Mouse (Mus musculus): ENCODE measurements at regions not wholly inside any gene's neighbourhood (a gene's known extent, or its start where the extent isn't known, plus 50 kb on each side); places are given as distances from the start of the nearest gene placed in this dataset.
A peak's percentile ranks its signal among the peaks of the same experiment; 100 is the strongest.

DNA sequence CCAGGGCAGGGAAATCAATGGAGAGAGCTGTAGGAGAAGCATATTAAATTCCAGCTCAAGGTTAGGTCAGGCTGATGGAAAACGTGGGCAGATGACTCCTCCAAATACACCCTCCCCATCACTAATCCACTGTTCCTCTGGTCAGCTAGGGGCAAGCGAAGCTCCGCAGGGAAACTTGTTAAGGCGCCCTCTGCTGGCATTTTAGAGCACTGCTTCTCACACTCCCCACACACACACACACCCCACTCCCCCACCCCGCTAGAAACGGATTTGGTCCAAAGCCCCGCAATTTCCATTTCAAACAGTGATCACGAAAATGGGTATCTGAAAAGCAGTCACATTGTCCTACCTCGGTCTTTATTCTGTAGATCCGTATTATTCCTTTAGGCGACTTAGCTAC, 259.0 kb upstream of the Gpc5 start:
- no peaks in the 10 kb centered on the region for H3K36me3 ChIP-seq (ENCODE audit: insufficient read depth)
- H3K27me3 ChIP-seq (ENCODE audit: insufficient read depth, low read length), result no peaks in the 10 kb centered on the region
- DNase-seq (no peak), ATAC-seq (ENCODE audit: insufficient read depth) (no peak)
- no peaks in the 10 kb centered on the region for H3K9me3 ChIP-seq (ENCODE audit: low read depth, low read length)
- peaks cover 4% of the 10 kb centered on the region; the same call in 1 of the 2 replicates for H3K4me1 ChIP-seq (ENCODE audit: insufficient read depth)
- TF ChIP-seq CTCF (IDR thresholded peaks at IDR 0.05; ENCODE audit: low read depth), result no peak
- no peak overlapping the region for H3K9ac ChIP-seq
- H3K4me2 ChIP-seq, result no peak overlapping the region
- H3K27ac ChIP-seq (ENCODE audit: low read depth), result no peak overlapping the region
- 71% methylated on average over 11 of the region's 11 CpGs for WGBS
- no peak overlapping the region for H3K4me3 ChIP-seq (ENCODE audit: low read depth, low read length)

DNA sequence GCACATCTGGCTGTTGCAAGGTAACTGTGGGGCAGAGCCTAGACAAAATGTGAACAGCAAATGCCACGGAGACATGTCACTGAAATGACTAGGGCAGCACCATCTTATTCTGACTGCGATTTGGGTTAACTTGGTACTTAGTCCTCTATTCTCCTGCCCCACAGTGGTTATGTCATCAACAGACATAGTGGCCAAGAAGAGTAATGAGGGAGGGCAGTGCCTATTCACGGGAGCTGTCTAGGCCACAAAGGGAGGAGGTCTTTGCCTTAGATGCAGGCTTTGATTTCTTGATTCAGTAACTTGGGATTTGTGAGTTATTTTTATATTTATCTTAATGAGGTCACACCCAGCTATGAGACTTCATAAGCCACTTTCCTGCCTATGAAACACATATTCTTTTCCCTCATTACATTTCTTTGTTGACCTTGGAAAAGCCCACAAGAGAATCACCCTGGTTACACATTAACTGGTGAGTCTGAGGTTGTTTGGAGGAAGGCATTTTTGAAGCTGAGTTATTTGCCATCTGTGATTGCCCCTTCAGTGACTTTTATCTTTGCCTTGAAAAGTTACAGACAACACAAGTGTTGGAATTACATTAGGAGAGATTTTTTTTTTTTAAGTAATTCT, 255.2 kb upstream of the Gpc5 start:
- no peaks in the 10 kb centered on the region for H3K4me1 ChIP-seq (ENCODE audit: insufficient read depth)
- no peak for TF ChIP-seq CTCF (IDR thresholded peaks at IDR 0.05; ENCODE audit: low read depth)
- no peaks in the 10 kb centered on the region for H3K27me3 ChIP-seq (ENCODE audit: insufficient read depth, low read length)
- H3K9me3 ChIP-seq (ENCODE audit: low read depth, low read length), result no peaks in the 10 kb centered on the region
- ATAC-seq (ENCODE audit: insufficient read depth) (no peak), DNase-seq (no peak)
- H3K27ac ChIP-seq (ENCODE audit: low read depth), result no peak overlapping the region
- 53% methylated on average over 3 of the region's 3 CpGs for WGBS
- no peak overlapping the region for H3K9ac ChIP-seq
- H3K36me3 ChIP-seq (ENCODE audit: insufficient read depth), result no peaks in the 10 kb centered on the region
- no peak overlapping the region for H3K4me2 ChIP-seq
- no peak overlapping the region for H3K4me3 ChIP-seq (ENCODE audit: low read depth, low read length)

DNA sequence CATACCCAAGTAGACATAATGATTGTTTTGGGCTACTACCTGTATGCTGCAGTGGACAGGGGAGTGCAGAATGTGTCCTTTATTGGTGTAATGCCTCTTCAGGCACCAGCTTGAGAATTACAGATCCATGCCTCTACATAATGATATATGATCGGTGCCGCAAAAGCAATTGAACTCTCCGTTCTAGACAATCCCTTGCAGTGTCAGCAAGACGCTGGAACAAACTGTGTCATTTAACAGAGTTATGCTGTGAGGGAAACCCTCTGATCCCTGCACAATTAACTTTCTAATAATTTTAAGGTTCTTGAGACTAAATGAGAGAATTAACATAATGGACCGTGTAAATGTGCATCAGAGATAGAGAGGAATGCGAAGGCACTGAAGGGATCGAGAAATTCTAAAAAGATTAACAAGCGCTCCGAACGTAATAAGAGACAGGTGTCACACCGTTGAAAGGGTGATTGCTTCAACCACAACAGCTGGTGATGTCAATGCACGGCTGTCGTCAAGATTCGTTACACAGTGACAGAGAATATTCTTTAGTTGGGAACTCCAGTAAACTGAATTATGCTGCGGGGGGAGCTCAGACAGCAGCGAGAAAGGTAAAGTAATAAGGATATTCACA, 254.3 kb upstream of the Gpc5 start:
- Histone ChIP-seq H3K4me1 (ENCODE audit: insufficient read depth) (no peaks in the 10 kb centered on the region), H3K27me3 (ENCODE audit: insufficient read depth, low read length) (no peaks in the 10 kb centered on the region), H3K4me2 (no peak overlapping the region), H3K27ac (ENCODE audit: low read depth) (no peak overlapping the region), H3K9ac (no peak overlapping the region), H3K9me3 (ENCODE audit: low read depth, low read length) (no peaks in the 10 kb centered on the region), H3K4me3 (ENCODE audit: low read depth, low read length) (no peak overlapping the region), H3K36me3 (ENCODE audit: insufficient read depth) (no peaks in the 10 kb centered on the region)
- DNase-seq (no peak), ATAC-seq (ENCODE audit: insufficient read depth) (no peak)
- 49% methylated on average over 16 of the region's 16 CpGs for WGBS
- no peak for TF ChIP-seq CTCF (IDR thresholded peaks at IDR 0.05; ENCODE audit: low read depth)

DNA sequence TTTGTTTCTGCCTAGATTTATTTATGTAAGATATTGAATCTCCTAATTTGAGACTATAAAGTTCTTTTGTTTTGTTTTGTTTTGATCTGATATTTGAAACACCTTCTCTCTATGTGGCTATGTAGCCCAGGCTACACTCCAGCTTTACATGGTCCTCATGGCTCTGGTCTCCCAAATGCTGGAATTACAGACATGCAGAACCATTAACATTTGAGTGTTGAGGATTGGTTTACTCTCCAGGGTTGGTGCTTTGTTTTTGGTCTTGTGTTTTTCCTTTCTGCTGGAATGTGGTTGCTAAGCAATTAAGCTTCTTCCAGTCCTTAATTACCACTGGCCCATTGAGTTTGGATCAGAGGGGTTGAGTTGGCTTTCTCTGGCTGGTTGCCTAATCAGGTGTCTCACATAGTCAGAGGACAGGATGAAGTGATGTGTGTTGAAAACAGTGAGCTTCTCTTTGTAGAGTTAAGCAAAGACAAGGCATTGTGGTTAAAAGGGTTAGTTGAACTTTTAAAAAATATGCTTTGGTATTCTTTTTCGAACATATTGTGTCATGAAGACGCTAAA, 252.6 kb upstream of the Gpc5 start:
- H3K4me1 ChIP-seq (ENCODE audit: insufficient read depth), result no peaks in the 10 kb centered on the region
- no peaks in the 10 kb centered on the region for H3K36me3 ChIP-seq (ENCODE audit: insufficient read depth)
- no peak overlapping the region for H3K9ac ChIP-seq
- no peaks in the 10 kb centered on the region for H3K9me3 ChIP-seq (ENCODE audit: low read depth, low read length)
- no peak for TF ChIP-seq CTCF (IDR thresholded peaks at IDR 0.05; ENCODE audit: low read depth)
- H3K4me2 ChIP-seq, result no peak overlapping the region
- DNase-seq, result no peak
- no peak overlapping the region for H3K4me3 ChIP-seq (ENCODE audit: low read depth, low read length)
- no peak for ATAC-seq (ENCODE audit: insufficient read depth)
- no peak overlapping the region for H3K27ac ChIP-seq (ENCODE audit: low read depth)
- 87% methylated on average over 2 of the region's 2 CpGs for WGBS
- H3K27me3 ChIP-seq (ENCODE audit: insufficient read depth, low read length), result no peaks in the 10 kb centered on the region

DNA sequence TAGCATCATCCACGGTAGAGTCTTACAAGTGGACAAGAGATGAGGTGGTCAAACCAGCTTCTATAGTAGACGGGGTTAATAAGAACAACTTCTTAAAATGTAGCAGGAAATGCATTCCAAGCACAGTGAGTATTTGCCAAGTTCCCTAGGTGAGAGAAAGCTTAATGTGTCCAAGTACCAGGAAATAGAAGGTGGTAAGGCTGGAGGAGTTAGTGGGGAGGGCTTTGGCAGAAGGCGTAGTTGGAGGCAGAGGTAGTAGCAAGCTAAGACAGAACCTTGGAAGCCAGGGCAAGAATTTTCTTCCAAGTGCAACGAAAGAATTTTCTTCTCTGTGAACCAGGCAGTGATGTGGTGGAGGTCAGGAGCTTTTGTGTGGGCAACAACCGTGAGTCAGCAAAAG, 251.2 kb upstream of the Gpc5 start:
- H3K36me3 ChIP-seq (ENCODE audit: insufficient read depth), result no peaks in the 10 kb centered on the region
- no peak overlapping the region for H3K27ac ChIP-seq (ENCODE audit: low read depth)
- no peaks in the 10 kb centered on the region for H3K9me3 ChIP-seq (ENCODE audit: low read depth, low read length)
- no peaks in the 10 kb centered on the region for H3K4me1 ChIP-seq (ENCODE audit: insufficient read depth)
- WGBS, result 52% methylated on average over 5 of the region's 5 CpGs
- H3K27me3 ChIP-seq (ENCODE audit: insufficient read depth, low read length), result no peaks in the 10 kb centered on the region
- H3K4me3 ChIP-seq (ENCODE audit: low read depth, low read length), result no peak overlapping the region
- DNase-seq, result peak; percentile 47
- H3K9ac ChIP-seq, result no peak overlapping the region
- peak; percentile 57; the same call in 1 of the 2 replicates for ATAC-seq (ENCODE audit: insufficient read depth)
- H3K4me2 ChIP-seq, result peak overlapping the region; percentile 23; the same call in 1 of the 2 replicates
- TF ChIP-seq CTCF (IDR thresholded peaks at IDR 0.05; ENCODE audit: low read depth), result no peak

DNA sequence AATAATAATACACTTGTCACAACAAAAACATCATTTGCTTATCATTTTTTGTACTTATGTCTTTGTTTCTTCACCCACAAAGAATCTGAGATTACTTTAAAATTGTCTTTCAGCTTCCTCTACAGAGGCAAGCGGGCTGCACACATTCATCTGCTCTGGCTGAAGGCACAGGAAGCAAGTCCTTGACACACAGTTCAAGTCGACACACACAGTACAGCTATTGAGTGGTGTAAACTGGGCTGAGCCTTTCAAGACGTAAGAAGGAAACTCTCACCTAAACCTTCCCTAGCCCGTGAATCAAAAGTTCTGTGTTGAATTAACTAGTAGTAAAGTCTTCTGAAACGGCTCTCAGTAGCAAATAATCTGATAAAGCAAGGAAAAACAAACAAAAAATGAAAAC, 250.5 kb upstream of the Gpc5 start:
- H3K4me2 ChIP-seq, result peak overlapping the region; percentile 23; the same call in 1 of the 2 replicates
- WGBS, result 28% methylated on average over 5 of the region's 5 CpGs
- no peaks in the 10 kb centered on the region for H3K9me3 ChIP-seq (ENCODE audit: low read depth, low read length)
- H3K4me3 ChIP-seq (ENCODE audit: low read depth, low read length), result no peak overlapping the region
- no peak for TF ChIP-seq CTCF (IDR thresholded peaks at IDR 0.05; ENCODE audit: low read depth)
- no peaks in the 10 kb centered on the region for H3K36me3 ChIP-seq (ENCODE audit: insufficient read depth)
- H3K27me3 ChIP-seq (ENCODE audit: insufficient read depth, low read length), result no peaks in the 10 kb centered on the region
- 0 out of 2 replicates have a peak overlapping the region, but pooled peaks have one; percentile 6 for H3K27ac ChIP-seq (ENCODE audit: low read depth)
- no peaks in the 10 kb centered on the region for H3K4me1 ChIP-seq (ENCODE audit: insufficient read depth)
- DNase-seq, result peak; percentile 53
- peak; percentile 61; the same call in 1 of the 2 replicates for ATAC-seq (ENCODE audit: insufficient read depth)
- no peak overlapping the region for H3K9ac ChIP-seq

DNA sequence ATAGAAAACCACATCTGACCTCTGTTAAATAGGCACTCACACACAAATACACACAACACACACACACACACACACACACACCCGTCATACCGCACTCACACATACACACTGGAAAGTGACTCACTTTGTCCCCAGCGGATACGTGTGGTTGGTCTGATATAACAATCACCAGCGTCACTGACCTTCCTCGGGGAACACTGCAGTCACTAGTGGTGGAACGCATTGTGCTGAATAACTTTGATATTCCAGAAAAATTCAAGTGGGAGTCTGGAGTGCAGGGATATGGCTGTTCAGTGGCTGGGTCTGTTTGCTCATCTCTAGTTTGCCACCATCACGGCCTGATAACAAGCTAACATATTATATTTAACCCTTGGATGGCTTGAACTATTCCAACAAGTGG, 249.7 kb upstream of the Gpc5 start:
- WGBS, result 52% methylated on average over 8 of the region's 8 CpGs
- Histone ChIP-seq H3K27ac (ENCODE audit: low read depth) (no peak overlapping the region), H3K36me3 (ENCODE audit: insufficient read depth) (no peaks in the 10 kb centered on the region), H3K9ac (no peak overlapping the region), H3K4me2 (peak overlapping the region; percentile 40), H3K9me3 (ENCODE audit: low read depth, low read length) (no peaks in the 10 kb centered on the region), H3K27me3 (ENCODE audit: insufficient read depth, low read length) (no peaks in the 10 kb centered on the region), H3K4me3 (ENCODE audit: low read depth, low read length) (peak overlapping the region; percentile 10; the same call in 1 of the 2 replicates), H3K4me1 (ENCODE audit: insufficient read depth) (no peaks in the 10 kb centered on the region)
- ATAC-seq (ENCODE audit: insufficient read depth), result peak; percentile 85
- no peak for TF ChIP-seq CTCF (IDR thresholded peaks at IDR 0.05; ENCODE audit: low read depth)
- no peak for DNase-seq
